Mouse (Mus musculus): ENCODE data around the gene 4930595D18Rik.

Gene 4930595D18Rik

GRCm38 (mm10) chr12:111137079-111137478 lies 47.2 kb downstream of the 4930595D18Rik start:
- no peak for DNase-seq (ENCODE audit: low spot score)

- DNase-seq (ENCODE audit: low spot score), result no peak
Observed at GRCm38 (mm10) chr12:111135953-111136352, 48.3 kb downstream of the 4930595D18Rik start.

- no peak for DNase-seq (ENCODE audit: low spot score)
Observed at GRCm38 (mm10) chr12:111134791-111135733, 49.2 kb downstream of the 4930595D18Rik start.

- no peak for DNase-seq (ENCODE audit: low spot score)
Observed at GRCm38 (mm10) chr12:111134169-111134568, 50.1 kb downstream of the 4930595D18Rik start.

GRCm38 (mm10) chr12:111125666-111126065 lies 58.6 kb downstream of the 4930595D18Rik start:
- no peak for DNase-seq (ENCODE audit: low spot score)

GRCm38 (mm10) chr12:111124601-111125260 lies 59.6 kb downstream of the 4930595D18Rik start:
- no peak for DNase-seq (ENCODE audit: low spot score)

GRCm38 (mm10) chr12:111122332-111122852 lies 61.9 kb downstream of the 4930595D18Rik start:
- no peak for DNase-seq (ENCODE audit: low spot score)

- no peak for DNase-seq (ENCODE audit: low spot score)
Observed at GRCm38 (mm10) chr12:111120976-111121645, 63.2 kb downstream of the 4930595D18Rik start.

- DNase-seq (ENCODE audit: low spot score), result no peak
Observed at GRCm38 (mm10) chr12:111119506-111120085, 64.7 kb downstream of the 4930595D18Rik start.

GRCm38 (mm10) chr12:111114593-111114992 lies 69.7 kb downstream of the 4930595D18Rik start:
- no peak for DNase-seq (ENCODE audit: low spot score)

GRCm38 (mm10) chr12:111111176-111111575 lies 73.1 kb downstream of the 4930595D18Rik start:
- no peak for DNase-seq (ENCODE audit: low spot score)
